Mouse (Mus musculus): Measurements from ENCODE around the gene Gm5592.
"Not testable (repeated sequence)": the region's sequence is repeated elsewhere in the genome, so short reads cannot be mapped to it uniquely, and the experiment has no call there.

Gene Gm5592

GRCm38 (mm10) chr7:41153541-41153940 lies at the start of gene Gm5592:
Gene Gm5592 (plus strand): TSS chr7:41153841.
- DNase-seq (ENCODE audit: low spot score): not testable (repeated sequence)

- DNase-seq (ENCODE audit: low spot score): not testable (repeated sequence)
Observed at GRCm38 (mm10) chr7:41155806-41156205, 2.2 kb downstream of the Gm5592 start.

GRCm38 (mm10) chr7:41157879-41158278 lies 4.2 kb downstream of the Gm5592 start:
- not testable (repeated sequence) for DNase-seq (ENCODE audit: low spot score)

GRCm38 (mm10) chr7:41158562-41158961 lies 4.9 kb downstream of the Gm5592 start:
- not testable (repeated sequence) for DNase-seq (ENCODE audit: low spot score)

- no peak for DNase-seq (ENCODE audit: low spot score)
Observed at GRCm38 (mm10) chr7:41193671-41194070, 40.0 kb downstream of the Gm5592 start.

Data from left cerebral cortex, adult 11 months (tissue).